Mouse (Mus musculus): Measurements from ENCODE around the gene Supt3.

Supt3 gene

GRCm38 (mm10) chr17:45143043-45143442 is 366.1 kb downstream of the Supt3 start:
- peak; percentile 85 for DNase-seq

DNA sequence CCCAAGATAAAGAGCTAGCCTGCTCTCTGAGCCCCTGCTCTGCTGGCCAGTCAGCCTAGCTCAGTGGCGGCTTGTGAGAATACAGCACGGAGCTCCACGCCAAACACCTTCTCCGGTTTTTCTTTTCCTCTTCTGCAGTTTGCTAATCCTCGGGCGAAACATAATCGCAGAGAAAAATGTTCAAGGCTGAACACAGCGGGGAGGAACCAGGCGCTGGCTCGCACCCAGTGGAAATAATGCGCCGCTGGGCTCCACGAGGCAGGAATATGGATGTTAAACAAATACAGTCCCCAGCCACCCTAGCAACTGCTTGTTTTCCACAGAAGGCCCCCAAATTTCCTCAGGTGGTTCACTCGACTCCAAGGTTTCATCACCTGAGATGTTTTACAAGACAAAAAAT is 367.7 kb downstream of the Supt3 start:
- DNase-seq: no peak

DNA sequence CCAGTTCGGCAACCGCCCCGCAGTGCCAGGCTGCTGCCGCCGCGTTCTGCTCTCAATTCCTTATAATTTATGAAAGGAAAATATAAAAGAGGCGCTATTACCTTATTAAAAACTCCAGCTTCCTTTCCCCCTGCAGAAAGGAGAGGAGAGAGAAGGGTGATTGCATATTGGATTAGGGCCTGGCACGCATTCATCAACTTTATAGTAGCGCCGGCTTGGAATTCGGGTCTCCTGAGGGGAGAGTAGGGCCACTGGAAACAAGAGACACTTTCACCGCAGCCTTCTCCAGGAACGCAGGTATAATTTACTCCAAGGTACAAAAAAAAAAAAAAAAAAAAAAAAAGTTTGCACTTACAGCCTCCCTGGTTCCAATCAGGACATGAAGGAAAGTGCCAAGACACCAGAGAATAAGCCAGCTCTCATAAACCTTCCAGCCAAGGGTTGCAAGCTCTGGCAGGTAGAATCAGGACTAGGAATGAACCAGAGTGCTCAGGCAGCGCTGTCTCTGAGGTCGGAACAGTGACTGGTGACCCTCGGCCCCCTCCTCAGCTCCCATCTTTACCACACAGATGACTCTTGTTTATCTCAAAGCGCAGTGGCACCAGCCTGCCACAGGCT is 374.5 kb downstream of the Supt3 start:
- DNase-seq: no peak

- DNase-seq: no peak
Observed at GRCm38 (mm10) chr17:45153721-45154120, 376.8 kb downstream of the Supt3 start.

DNA sequence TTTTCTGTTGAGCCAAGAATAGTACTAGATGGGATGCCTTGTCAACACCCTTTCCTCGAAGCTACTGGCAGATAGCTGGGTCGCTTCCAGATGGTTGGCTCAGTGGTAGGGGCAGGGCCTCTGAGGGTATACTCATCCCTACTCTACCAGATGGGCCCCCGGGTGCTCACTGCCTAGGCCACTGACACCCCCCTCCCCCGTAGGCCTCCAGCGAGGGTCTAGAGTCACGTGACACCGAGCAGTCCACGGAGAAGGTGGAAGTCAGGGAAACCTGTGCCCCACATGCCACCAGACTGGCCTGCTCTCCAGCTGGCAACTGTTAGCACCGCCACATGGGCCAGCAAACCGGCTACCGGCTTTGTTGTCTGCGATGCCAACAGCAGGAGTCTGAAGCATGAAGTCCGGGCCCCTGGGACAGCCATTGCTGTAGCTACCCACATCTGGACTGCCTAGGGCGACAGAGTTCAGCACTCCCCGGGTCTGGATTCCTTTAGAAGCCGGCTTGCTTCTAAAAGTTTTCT is 381.3 kb downstream of the Supt3 start:
- no peak for DNase-seq

- no peak for DNase-seq
Observed at GRCm38 (mm10) chr17:45160651-45161050, 383.7 kb downstream of the Supt3 start.

GRCm38 (mm10) chr17:45165741-45166140 is 388.8 kb downstream of the Supt3 start:
- no peak for DNase-seq
